In genomic region chr11:43626927-43627645, GRCm38 (mm10) we compare ENCODE assay signal across 10 mouse cellular contexts. TPM values are rescaled to one million over a fixed set of nuclear protein-coding genes. Genes with fewer than 3 reads are reported as not detected.
DNase-seq lines count a peak whose midpoint lies in the region; ATAC-seq and TF ChIP-seq lines count a peak whose summit lies in the region.
"Had no signal": no experiment of that assay in that cellular context is flagged by ENCODE, and none has a peak within 500 bp of the region (broad histone marks: within the 10 kb centered on the region; RNA-seq: fewer than 3 reads in every experiment).

No protein-coding gene starts in this region.

- H3K9ac ChIP-seq in ES-E14 (ENCODE audit: insufficient read depth, low read depth, low read length, poor library complexity, severe bottlenecking) = peak overlapping the region; percentile 42; the same call in 1 of the 2 replicates
- no peak overlapping the region for H3K9ac ChIP-seq in forebrain, embryonic 16.5 days (replicated peaks; ENCODE audit: low read depth, low read length)
- H3K9ac ChIP-seq in liver, embryonic 15.5 days = no peak overlapping the region

- H3K27ac ChIP-seq in ES-E14 (ENCODE audit: insufficient read depth, low read depth, low read length, poor library complexity, severe bottlenecking) = peak overlapping the region; percentile 68; the same call in 1 of the 2 replicates
- H3K27ac ChIP-seq in forebrain, embryonic 16.5 days (ENCODE audit: low read length) = peak overlapping the region; percentile 1; the same call in 1 of the 2 replicates
- no peak overlapping the region; the same call in 1 of the 2 replicates for H3K27ac ChIP-seq in liver, embryonic 15.5 days (replicated peaks)
- H3K27ac ChIP-seq: macrophage had no signal

- peak; percentile 32; the same call in 1 of the 2 replicates for ATAC-seq in forebrain, embryonic 16.5 days
- no peak for ATAC-seq in liver, embryonic 15.5 days (ENCODE audit: insufficient read depth)

- H3K9me3 ChIP-seq in ES-E14 (ENCODE audit: control insufficient read depth, insufficient read depth, low read depth, low read length) = no peaks in the 10 kb centered on the region
- no peaks in the 10 kb centered on the region for H3K9me3 ChIP-seq in forebrain, embryonic 16.5 days (ENCODE audit: control insufficient read depth, low read length)
- no peaks in the 10 kb centered on the region for H3K9me3 ChIP-seq in liver, embryonic 15.5 days (replicated peaks)

- DNase-seq in heart, adult 11 months = peak; percentile 91
- no peak for DNase-seq in heart, adult 9 months (ENCODE audit: low spot score in 2 of 2)
- no peak for DNase-seq in ES-E14 (ENCODE audit: low read depth, low spot score)
- no peak for DNase-seq in embryo, embryonic 10.5 days (ENCODE audit: low spot score)
- DNase-seq in thymus, postnatal 0 days (ENCODE audit: low spot score) = no peak
- no peak for DNase-seq in spleen, postnatal 4 days (ENCODE audit: low spot score in 2 of 2)

- WGBS in forebrain, embryonic 16.5 days = 36% methylated on average over 18 of the region's 18 CpGs
- WGBS in liver, embryonic 15.5 days (ENCODE audit: insufficient replicate concordance) = 36% methylated on average over 18 of the region's 18 CpGs

- no peaks in the 10 kb centered on the region for H3K27me3 ChIP-seq in forebrain, embryonic 16.5 days (replicated peaks; ENCODE audit: control insufficient read depth, insufficient read depth, low read length)
- H3K27me3 ChIP-seq in liver, embryonic 15.5 days = no peaks in the 10 kb centered on the region

- peak overlapping the region in 1 of 2 experiments; percentile 68; a peak in 2 of 4 replicates for H3K4me3 ChIP-seq in ES-E14 (ENCODE audit: insufficient read depth in 1 of 2, low read depth in 1 of 2, low read length in 2 of 2, poor library complexity in 1 of 2, severe bottlenecking in 1 of 2)
- no peak overlapping the region for H3K4me3 ChIP-seq in forebrain, embryonic 16.5 days (replicated peaks; ENCODE audit: low read length)
- H3K4me3 ChIP-seq in liver, embryonic 15.5 days (replicated peaks) = no peak overlapping the region

- peaks cover 2 to 19% of the 10 kb centered on the region in 2 experiments; a peak in 3 of 4 replicates for H3K4me1 ChIP-seq in ES-E14 (ENCODE audit: control insufficient read depth in 2 of 2, insufficient read depth in 2 of 2, low read length in 2 of 2, poor library complexity in 1 of 2)
- H3K4me1 ChIP-seq in forebrain, embryonic 16.5 days (replicated peaks; ENCODE audit: control insufficient read depth, insufficient read depth, low read length) = peaks cover 15% of the 10 kb centered on the region
- H3K4me1 ChIP-seq in liver, embryonic 15.5 days (replicated peaks) = peaks cover 13% of the 10 kb centered on the region

- in situ Hi-C loops in ES-E14 (cut with MboI; ENCODE audit: low sequenced_read_pairs in 2 of 2, unreplicated experiment in 2 of 2) = no loop called here

- H3K4me2 ChIP-seq in forebrain, embryonic 16.5 days (ENCODE audit: low read length) = peak overlapping the region; percentile 33
- H3K4me2 ChIP-seq in liver, embryonic 15.5 days = peak overlapping the region; percentile 37; the same call in 1 of the 2 replicates

- H3K36me3 ChIP-seq in ES-E14 (ENCODE audit: control insufficient read depth, insufficient read depth, low read length, poor library complexity, severe bottlenecking) = no peaks in the 10 kb centered on the region
- H3K36me3 ChIP-seq in forebrain, embryonic 16.5 days (ENCODE audit: control insufficient read depth, insufficient read depth) = no peaks in the 10 kb centered on the region
- no peaks in the 10 kb centered on the region for H3K36me3 ChIP-seq in liver, embryonic 15.5 days (replicated peaks)

TF ChIP-seq in ES-E14, 5 proteins besides CTCF, POLR2A, EP300 and RAD21:
- TF ChIP-seq ZC3H11A (IDR thresholded peaks at IDR 0.05; ENCODE audit: borderline replicate concordance, low read depth, low read length) (no peak), HCFC1 (IDR thresholded peaks at IDR 0.05; ENCODE audit: borderline replicate concordance, insufficient read depth, low read length) (no peak), MAFK (IDR thresholded peaks at IDR 0.05; ENCODE audit: insufficient read depth, low read depth, low read length) (no peak), ZNF384 (IDR thresholded peaks at IDR 0.05; ENCODE audit: low read depth, low read length) (no peak), CHD2 (IDR thresholded peaks at IDR 0.05; ENCODE audit: low read depth, low read length) (no peak)

RNA-seq across cellular contexts. Expression of gene Fabp6, which starts 25.7 kb away (rescaled TPM):
- 0.63 TPM in 1 of 2 replicates, not detected in the other for total RNA-seq in ES-E14 (2012; rRNA removed)
- polyA plus RNA-seq in forebrain, embryonic 16.5 days (2015; fragmentation: Nextera tagmentation; extraction: Ambion mirVana) = not detected in 2 replicates
- polyA plus RNA-seq in liver, embryonic 15.5 days (2015; fragmentation: Nextera tagmentation; extraction: Ambion mirVana) = not detected in 2 replicates
- 8.4 and 11.8 TPM in 2 replicates for polyA plus RNA-seq in thymus, postnatal 0 days (2015; fragmentation: Nextera tagmentation; extraction: Ambion mirVana)
- total RNA-seq: common myeloid progenitor, adult 5-6 weeks had no signal
- polyA plus RNA-seq: macrophage had no signal

RNA-seq across cellular contexts. Expression of gene 4933415A04Rik, which starts 40.2 kb away (rescaled TPM):
- total RNA-seq in ES-E14 (2012; rRNA removed) = 0.49 and 0.63 TPM in 2 replicates
- 2.7 and 3.3 TPM in 2 replicates for polyA plus RNA-seq in forebrain, embryonic 16.5 days (2015; fragmentation: Nextera tagmentation; extraction: Ambion mirVana)
- polyA plus RNA-seq in liver, embryonic 15.5 days (2015; fragmentation: Nextera tagmentation; extraction: Ambion mirVana) = 0.50 and 0.51 TPM in 2 replicates
- 2.6 and 4.4 TPM in 2 replicates for polyA plus RNA-seq in thymus, postnatal 0 days (2015; fragmentation: Nextera tagmentation; extraction: Ambion mirVana)
- total RNA-seq: common myeloid progenitor, adult 5-6 weeks had no signal
- polyA plus RNA-seq: macrophage had no signal

RNA-seq across cellular contexts. Expression of gene Pwwp2a, which starts 54.7 kb away (rescaled TPM):
- total RNA-seq in ES-E14 (2012; rRNA removed) = 30.2 and 36.3 TPM in 2 replicates
- 26.7 and 26.8 TPM in 2 replicates for polyA plus RNA-seq in forebrain, embryonic 16.5 days (2015; fragmentation: Nextera tagmentation; extraction: Ambion mirVana)
- polyA plus RNA-seq in liver, embryonic 15.5 days (2015; fragmentation: Nextera tagmentation; extraction: Ambion mirVana) = 8.5 and 10.5 TPM in 2 replicates
- polyA plus RNA-seq in thymus, postnatal 0 days (2015; fragmentation: Nextera tagmentation; extraction: Ambion mirVana) = 21.9 and 28.8 TPM in 2 replicates
